Mouse (Mus musculus) small intestine, adult 2 months (tissue): ENCODE results near the gene Pigx. TPM values are rescaled to one million over a fixed set of nuclear protein-coding genes. Genes with fewer than 3 reads are reported as not detected.

Source experiments
- H3K27ac ChIP-seq: fragments of 200-500 bp; 2 replicates; pipeline ENCODE4 v1.5.1; 2012; ENCODE audit warnings: low read depth, low read length, control low read depth, inconsistent platforms; ENCODE audit not compliant: insufficient read depth
- H3K27me3 ChIP-seq: fragments of 200-500 bp; 2 replicates; pipeline ENCODE4 v1.6.1; 2012; ENCODE audit warnings: mild to moderate bottlenecking, moderate library complexity, low read length, inconsistent platforms; ENCODE audit not compliant: control insufficient read depth, insufficient read depth
- H3K36me3 ChIP-seq: fragments of 200-500 bp; 2 replicates; pipeline ENCODE4 v1.6.1; 2012; ENCODE audit warnings: mild to moderate bottlenecking, low read length, control low read depth, inconsistent platforms; ENCODE audit not compliant: control insufficient read depth, insufficient read depth
- H3K4me1 ChIP-seq: fragments of 200-500 bp; 2 replicates; pipeline ENCODE4 v1.6.1; 2012; ENCODE audit warnings: low read length, inconsistent platforms, mixed read lengths; ENCODE audit not compliant: control insufficient read depth, insufficient read depth, insufficient read length
- H3K4me3 ChIP-seq: fragments of 200-500 bp; 2 replicates; pipeline ENCODE4 v1.5.1; 2012; ENCODE audit warnings: low read depth, mild to moderate bottlenecking, control low read depth, inconsistent platforms, low read length, moderate library complexity
- CTCF ChIP-seq: fragments of 200-500 bp; IDR thresholded peaks from 2 replicates; pipeline ENCODE4 v1.5.1; 2012; ENCODE audit warnings: low read depth, mild to moderate bottlenecking, control low read depth, inconsistent platforms, low read length, moderate library complexity, mixed read lengths; ENCODE audit not compliant: insufficient replicate concordance, insufficient read length; ENCODE audit errors: extremely low read depth
- POLR2A ChIP-seq: fragments of 200-500 bp; IDR thresholded peaks from 2 replicates; pipeline ENCODE4 v1.6.1; 2012; ENCODE audit warnings: low read depth, mild to moderate bottlenecking, control low read depth, inconsistent platforms, low read length, moderate library complexity
- whole genome bisulfite sequencing: fragments of 180-500 bp; shearing (Covaris S2); methylation state at CpG from one replicate; pipeline ENCODE4 v1.1.7; 2018; 5-methylcytosine and 5-hydroxymethylcytosine counted together
- polyA plus RNA-seq: library from polyadenylated mRNA; depleted of rRNA; stranded (reverse); fragments of >200 nt; gene quantifications from 2 replicates; pipeline ENCODE4 v1.2.3, GENCODE M21; 2012; rRNA removed

Pigx gene
- polyA plus RNA-seq, 1 experiment, result 32.5 TPM

GRCm38 (mm10) chr16:32058817-32059216, 40.7 kb downstream of the Pigx start:
- Histone ChIP-seq H3K4me1 (peaks cover 30% of the 10 kb centered on the region), H3K4me3 (no peak overlapping the region), H3K36me3 (peaks cover 1% of the 10 kb centered on the region; the same call in 1 of the 2 replicates), H3K27ac (peak overlapping the region; percentile 72), H3K27me3 (no peaks in the 10 kb centered on the region)
- WGBS, result 33% methylated on average over 5 of the region's 5 CpGs
- no peak for TF ChIP-seq POLR2A
- TF ChIP-seq CTCF, result no peak

- Histone ChIP-seq H3K4me1 (no peaks in the 10 kb centered on the region), H3K27ac (no peak overlapping the region), H3K27me3 (no peaks in the 10 kb centered on the region), H3K4me3 (no peak overlapping the region), H3K36me3 (peaks cover 59% of the 10 kb centered on the region)
- WGBS, result 86% methylated on average over 4 of the region's 4 CpGs
- TF ChIP-seq POLR2A (no peak), CTCF (peak; percentile 54; the same call in 1 of the 2 replicates)
Observed at GRCm38 (mm10) chr16:32042367-32042766, 57.2 kb downstream of the Pigx start.

Other genes starting within 250 kb of the Pigx start
- 0.05 TPM in 1 of 2 replicates, not detected in the other for gene Meltf, start 220.9 kb downstream of the Pigx start, polyA plus RNA-seq
- 1.6 and 2.7 TPM in 2 replicates for gene Pigz, start 165.9 kb downstream of the Pigx start, polyA plus RNA-seq
- 117 and 179 TPM in 2 replicates for gene 0610012G03Rik, start 151.2 kb downstream of the Pigx start, polyA plus RNA-seq
- 0.36 and 0.99 TPM in 2 replicates for gene Ncbp2, start 151.2 kb downstream of the Pigx start, polyA plus RNA-seq
- 1.1 and 2.0 TPM in 2 replicates for gene Senp5, start 96.5 kb downstream of the Pigx start, polyA plus RNA-seq
- gene Pak2, start 20.4 kb downstream of the Pigx start, polyA plus RNA-seq, result 7.4 and 16.1 TPM in 2 replicates
- gene Cep19, start 60 bp upstream of the Pigx start, polyA plus RNA-seq, result 5.6 and 10.2 TPM in 2 replicates
- 5.3 and 6.7 TPM in 2 replicates for gene Nrros, start 65.9 kb upstream of the Pigx start, polyA plus RNA-seq
- gene Bex6, start 80.1 kb upstream of the Pigx start, polyA plus RNA-seq, result not detected in 2 replicates
- 1.5 and 2.4 TPM in 2 replicates for gene Fbxo45, start 147.4 kb upstream of the Pigx start, polyA plus RNA-seq
- 0.53 and 1.5 TPM in 2 replicates for gene Wdr53, start 147.5 kb upstream of the Pigx start, polyA plus RNA-seq
- gene Smco1, start 171.7 kb upstream of the Pigx start, polyA plus RNA-seq, result not detected in 2 replicates
- 3.6 and 5.5 TPM in 2 replicates for gene Rnf168, start 177.7 kb upstream of the Pigx start, polyA plus RNA-seq
- gene Ubxn7, start 232.5 kb upstream of the Pigx start, polyA plus RNA-seq, result 6.1 and 6.4 TPM in 2 replicates